Mouse (Mus musculus) embryonic facial prominence, embryonic 10.5 days (tissue): Measurements from ENCODE around the gene Zfp82. TPM values are rescaled to one million over a fixed set of nuclear protein-coding genes. Genes with fewer than 3 reads are reported as not detected.

Experiments used
- DNase-seq: peaks from one replicate; pipeline ENCODE4 v3.0.0-alpha.2; 2017; ENCODE audit warnings: low spot score
- H3K27ac ChIP-seq: fragments of 300-500 bp; sonication (generic); replicated peaks from 2 replicates; pipeline ENCODE4 v1.5.1; 2016; ENCODE audit warnings: mild to moderate bottlenecking
- H3K27me3 ChIP-seq: fragments of 300-500 bp; sonication (generic); replicated peaks from 2 replicates; pipeline ENCODE4 v1.6.1; 2016; ENCODE audit warnings: low read depth, mild to moderate bottlenecking; ENCODE audit not compliant: poor library complexity, severe bottlenecking
- H3K36me3 ChIP-seq: fragments of 300-500 bp; sonication (generic); replicated peaks from 2 replicates; pipeline ENCODE4 v1.6.1; 2016; ENCODE audit warnings: mild to moderate bottlenecking, moderate library complexity
- H3K4me1 ChIP-seq: fragments of 300-500 bp; sonication (generic); 2 replicates; pipeline ENCODE4 v1.6.1; 2016
- H3K4me3 ChIP-seq: fragments of 300-500 bp; sonication (generic); 2 replicates; pipeline ENCODE4 v1.5.1; 2016; ENCODE audit warnings: mild to moderate bottlenecking, moderate library complexity
- H3K9me3 ChIP-seq: fragments of 300-500 bp; sonication (generic); 2 replicates; pipeline ENCODE4 v1.6.1; 2016; ENCODE audit warnings: mild to moderate bottlenecking
- WGBS: fragments of 180-500 bp; shearing (Covaris S2); methylation state at CpG from one replicate; pipeline ENCODE4 v1.1.7; 2016; 5-methylcytosine and 5-hydroxymethylcytosine counted together
- microRNA-seq: library from miRNA; unstranded; fragments of <30 nt; microRNA quantifications from one replicate; pipeline ENCODE4, GENCODE M21; 2017
- polyA plus RNA-seq: library from polyadenylated mRNA; unstranded; fragments of >200 nt; fragmentation: Nextera tagmentation; extraction: Ambion mirVana; gene quantifications from 2 replicates; pipeline ENCODE4 v1.2.1, GENCODE M21; 2016

Gene Zfp82
- polyA plus RNA-seq, 1 experiment from 2014 or later: 5.6 TPM

GRCm38 (mm10) chr7:30007601-30008000 lies 65.1 kb downstream of the Zfp82 start:
- H3K27ac ChIP-seq: peak overlapping the region; percentile 60

More at GRCm38 (mm10) chr7:30007601-30008000, 65.1 kb downstream of the Zfp82 start:
- WGBS: 84% methylated on average over 1 of the region's 1 CpGs
- Histone ChIP-seq H3K4me3 (no peak overlapping the region), H3K4me1 (peaks cover 37% of the 10 kb centered on the region), H3K27me3 (no peaks in the 10 kb centered on the region), H3K36me3 (peaks cover 91% of the 10 kb centered on the region), H3K9me3 (no peaks in the 10 kb centered on the region)
- DNase-seq: no peak

Small RNA genes lying within 50 kb of the gene (microRNA-seq; reads per million reads assigned to microRNA genes)
- gene Gm23368: not detected

Other genes starting within 250 kb of the Zfp82 start
- 10.1 and 10.7 TPM in 2 replicates for gene Zfp940, start 219.2 kb downstream of the Zfp82 start, polyA plus RNA-seq
- gene Zfp420, start 212.9 kb downstream of the Zfp82 start, polyA plus RNA-seq: 8.1 and 8.6 TPM in 2 replicates
- gene Zfp27, start 166.3 kb downstream of the Zfp82 start, polyA plus RNA-seq: 9.5 and 10.0 TPM in 2 replicates
- 4.6 and 6.3 TPM in 2 replicates for gene Zfp383, start 164.7 kb downstream of the Zfp82 start, polyA plus RNA-seq
- 13.9 and 14.7 TPM in 2 replicates for gene Zfp74, start 118.8 kb downstream of the Zfp82 start, polyA plus RNA-seq
- 30.4 and 34.3 TPM in 2 replicates for gene Zfp568, start 88.9 kb downstream of the Zfp82 start, polyA plus RNA-seq
- 3.4 and 4.5 TPM in 2 replicates for gene Zfp14, start 21.5 kb downstream of the Zfp82 start, polyA plus RNA-seq
- 1.6 and 4.8 TPM in 2 replicates for gene Gm26920, start 17.5 kb upstream of the Zfp82 start, polyA plus RNA-seq
- gene Zfp566, start 17.6 kb upstream of the Zfp82 start, polyA plus RNA-seq: 20.0 and 21.0 TPM in 2 replicates
- 119 and 127 TPM in 2 replicates for gene Zfp260, start 21.9 kb upstream of the Zfp82 start, polyA plus RNA-seq
- 9.7 and 11.4 TPM in 2 replicates for gene Zfp382, start 49.0 kb upstream of the Zfp82 start, polyA plus RNA-seq
- 19.9 and 20.1 TPM in 2 replicates for gene Zfp146, start 96.8 kb upstream of the Zfp82 start, polyA plus RNA-seq
- 2.5 and 4.2 TPM in 2 replicates for gene Cox7a1, start 111.2 kb upstream of the Zfp82 start, polyA plus RNA-seq
- 54.8 and 61.9 TPM in 2 replicates for gene Capns1, start 125.9 kb upstream of the Zfp82 start, polyA plus RNA-seq
- gene Polr2i, start 159.0 kb upstream of the Zfp82 start, polyA plus RNA-seq: 174 and 177 TPM in 2 replicates
- gene Tbcb, start 159.4 kb upstream of the Zfp82 start, polyA plus RNA-seq: 270 and 275 TPM in 2 replicates
- gene Ovol3, start 162.8 kb upstream of the Zfp82 start, polyA plus RNA-seq: not detected in 2 replicates
- gene Thap8, start 207.2 kb upstream of the Zfp82 start, polyA plus RNA-seq: 0.45 and 0.90 TPM in 2 replicates
- gene Wdr62, start 207.5 kb upstream of the Zfp82 start, polyA plus RNA-seq: 17.8 and 18.2 TPM in 2 replicates
- 53.0 and 53.4 TPM in 2 replicates for gene Clip3, start 218.8 kb upstream of the Zfp82 start, polyA plus RNA-seq
- gene Alkbh6, start 235.8 kb upstream of the Zfp82 start, polyA plus RNA-seq: 95.5 and 97.0 TPM in 2 replicates
- gene Syne4, start 241.9 kb upstream of the Zfp82 start, polyA plus RNA-seq: 51.1 and 65.6 TPM in 2 replicates
- 2.1 TPM in 2 replicates for gene E130208F15Rik, start 248.8 kb upstream of the Zfp82 start, polyA plus RNA-seq